Mouse (Mus musculus): ENCODE measurements around the gene Nedd4. TPM values are rescaled to one million over a fixed set of nuclear protein-coding genes. Genes with fewer than 3 reads are reported as not detected.

Nedd4 gene
- polyA plus RNA-seq, 1 experiment from 2014 or later: 690 TPM

DNA sequence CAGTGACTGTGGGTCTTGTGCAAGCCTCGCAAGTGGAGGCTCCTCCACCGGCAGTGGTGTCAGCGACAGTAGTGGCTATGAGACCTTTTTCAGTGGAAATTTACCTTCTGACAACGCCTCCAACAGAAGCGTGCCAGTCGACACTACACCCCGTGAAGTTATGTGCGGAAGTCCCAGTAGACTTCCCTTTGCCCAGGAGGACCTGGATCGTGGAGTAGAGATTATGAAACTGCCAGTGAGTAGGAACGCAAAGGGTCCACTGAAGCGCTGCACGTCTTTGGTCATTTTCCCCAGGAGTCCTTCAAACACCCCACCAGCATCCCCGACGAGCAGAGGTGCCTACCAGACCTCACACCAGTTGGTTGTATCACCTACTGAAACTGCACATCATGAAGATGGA is 31.7 kb downstream of the Nedd4 start:
- Histone ChIP-seq H3K9me3 (replicated peaks) (no peaks in the 10 kb centered on the region), H3K4me3 (no peak overlapping the region), H3K27ac (no peak overlapping the region), H3K4me1 (no peaks in the 10 kb centered on the region), H3K27me3 (ENCODE audit: low read depth, poor library complexity, severe bottlenecking) (no peaks in the 10 kb centered on the region), H3K36me3 (peaks cover 98% of the 10 kb centered on the region)
- 93% methylated on average over 14 of the region's 14 CpGs for WGBS
- no peak for DNase-seq (ENCODE audit: low spot score)

GRCm38 (mm10) chr9:72696508-72696907 is 34.4 kb downstream of the Nedd4 start:
- Histone ChIP-seq H3K36me3 (peaks cover 98% of the 10 kb centered on the region), H3K4me1 (no peaks in the 10 kb centered on the region), H3K4me3 (no peak overlapping the region), H3K9me3 (replicated peaks) (no peaks in the 10 kb centered on the region), H3K27ac (no peak overlapping the region), H3K27me3 (ENCODE audit: low read depth, poor library complexity, severe bottlenecking) (no peaks in the 10 kb centered on the region)
- 85% methylated on average over 3 of the region's 3 CpGs for WGBS
- DNase-seq (ENCODE audit: low spot score): no peak

- Histone ChIP-seq H3K4me1 (no peaks in the 10 kb centered on the region), H3K27me3 (ENCODE audit: low read depth, poor library complexity, severe bottlenecking) (no peaks in the 10 kb centered on the region), H3K9me3 (replicated peaks) (no peaks in the 10 kb centered on the region), H3K27ac (no peak overlapping the region), H3K4me3 (no peak overlapping the region), H3K36me3 (peaks cover 98% of the 10 kb centered on the region)
- 95% methylated on average over 4 of the region's 4 CpGs for WGBS
- DNase-seq (ENCODE audit: low spot score): no peak
Observed at GRCm38 (mm10) chr9:72697779-72698178, 35.6 kb downstream of the Nedd4 start.

- H3K9me3 ChIP-seq (replicated peaks): no peaks in the 10 kb centered on the region
- 69% methylated on average over 3 of the region's 3 CpGs for WGBS
- peaks cover 98% of the 10 kb centered on the region for H3K36me3 ChIP-seq
- H3K27ac ChIP-seq: no peak overlapping the region
- no peak for DNase-seq (ENCODE audit: low spot score)
- H3K4me3 ChIP-seq: no peak overlapping the region
- no peaks in the 10 kb centered on the region for H3K27me3 ChIP-seq (ENCODE audit: low read depth, poor library complexity, severe bottlenecking)
- no peaks in the 10 kb centered on the region for H3K4me1 ChIP-seq
Observed at GRCm38 (mm10) chr9:72699702-72700101, 37.6 kb downstream of the Nedd4 start.

DNA sequence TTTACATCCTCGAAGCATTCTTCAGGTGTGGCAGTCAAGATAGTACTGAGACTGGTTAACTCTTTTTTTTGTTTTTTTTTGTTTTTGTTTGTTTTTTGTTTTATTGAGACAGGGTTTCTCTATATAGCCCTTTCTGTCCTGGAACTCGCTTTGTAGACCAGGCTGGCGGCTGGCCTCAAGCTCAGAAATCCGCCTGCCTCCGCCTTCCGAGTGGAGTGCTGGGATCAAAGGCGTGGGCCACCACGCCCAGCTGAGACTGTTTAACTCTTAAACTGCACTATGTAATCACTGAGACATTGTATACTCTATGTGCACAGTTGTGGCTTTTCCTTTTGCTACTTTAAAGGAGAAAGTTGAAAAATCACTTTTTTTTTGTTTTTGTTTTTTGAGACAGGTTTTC is 39.3 kb downstream of the Nedd4 start:
- H3K9me3 ChIP-seq (replicated peaks): no peaks in the 10 kb centered on the region
- no peaks in the 10 kb centered on the region for H3K27me3 ChIP-seq (ENCODE audit: low read depth, poor library complexity, severe bottlenecking)
- H3K4me1 ChIP-seq: no peaks in the 10 kb centered on the region
- DNase-seq (ENCODE audit: low spot score): no peak
- no peak overlapping the region for H3K4me3 ChIP-seq
- H3K27ac ChIP-seq: no peak overlapping the region
- peaks cover 98% of the 10 kb centered on the region for H3K36me3 ChIP-seq
- WGBS: 71% methylated on average over 8 of the region's 8 CpGs

DNA sequence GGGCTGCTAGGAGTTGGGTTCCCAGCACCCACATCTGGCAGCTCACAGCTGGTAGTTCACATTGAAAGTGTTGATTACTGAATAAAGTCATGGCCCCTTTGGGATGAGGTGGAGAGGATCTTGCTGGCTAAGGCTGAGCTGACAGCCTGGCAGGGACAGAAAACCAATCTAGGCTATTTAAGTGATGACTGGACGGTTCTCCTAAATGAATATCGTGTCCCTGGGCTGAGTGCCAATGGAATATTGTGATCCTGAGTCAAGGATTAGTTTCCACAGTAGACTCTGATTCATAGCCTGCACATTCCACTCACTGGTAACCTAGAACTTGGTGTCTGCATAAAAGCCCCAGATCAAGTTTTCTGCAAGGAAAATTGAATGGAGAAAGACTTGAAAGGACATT is 39.9 kb downstream of the Nedd4 start:
- Histone ChIP-seq H3K27me3 (ENCODE audit: low read depth, poor library complexity, severe bottlenecking) (no peaks in the 10 kb centered on the region), H3K36me3 (peaks cover 98% of the 10 kb centered on the region), H3K27ac (no peak overlapping the region), H3K9me3 (replicated peaks) (no peaks in the 10 kb centered on the region), H3K4me3 (no peak overlapping the region), H3K4me1 (no peaks in the 10 kb centered on the region)
- WGBS: 94% methylated on average over 2 of the region's 2 CpGs
- no peak for DNase-seq (ENCODE audit: low spot score)

GRCm38 (mm10) chr9:72703142-72703541 is 41.0 kb downstream of the Nedd4 start:
- H3K4me1 ChIP-seq: no peaks in the 10 kb centered on the region
- no peak overlapping the region for H3K27ac ChIP-seq
- no peaks in the 10 kb centered on the region for H3K27me3 ChIP-seq (ENCODE audit: low read depth, poor library complexity, severe bottlenecking)
- 96% methylated on average over 4 of the region's 4 CpGs for WGBS
- H3K36me3 ChIP-seq: peaks cover 99% of the 10 kb centered on the region
- no peak overlapping the region for H3K4me3 ChIP-seq
- DNase-seq (ENCODE audit: low spot score): no peak
- no peaks in the 10 kb centered on the region for H3K9me3 ChIP-seq (replicated peaks)

DNA sequence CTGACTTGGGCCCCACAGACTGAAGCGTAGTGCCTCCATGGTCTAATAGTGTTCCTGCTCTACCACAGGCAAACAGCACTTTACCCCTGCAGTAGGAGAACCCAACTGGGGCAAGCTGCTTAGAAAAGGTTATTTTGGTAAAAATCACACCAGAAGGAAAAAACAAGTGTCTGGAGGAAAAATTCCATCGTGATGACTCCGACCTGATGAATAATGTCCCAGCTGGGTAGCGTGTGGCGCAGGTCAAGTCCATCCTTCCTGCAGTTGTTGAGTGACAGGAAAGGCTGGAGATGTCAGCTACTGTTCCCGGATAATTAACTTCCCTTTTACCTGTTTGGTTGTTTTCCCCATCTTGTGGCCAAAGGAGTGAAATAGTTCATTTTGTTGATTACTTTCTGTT is 41.6 kb downstream of the Nedd4 start:
- no peaks in the 10 kb centered on the region for H3K4me1 ChIP-seq
- no peak overlapping the region for H3K4me3 ChIP-seq
- no peaks in the 10 kb centered on the region for H3K27me3 ChIP-seq (ENCODE audit: low read depth, poor library complexity, severe bottlenecking)
- H3K9me3 ChIP-seq (replicated peaks): no peaks in the 10 kb centered on the region
- no peak for DNase-seq (ENCODE audit: low spot score)
- peaks cover 99% of the 10 kb centered on the region for H3K36me3 ChIP-seq
- no peak overlapping the region for H3K27ac ChIP-seq
- WGBS: 86% methylated on average over 6 of the region's 6 CpGs

DNA sequence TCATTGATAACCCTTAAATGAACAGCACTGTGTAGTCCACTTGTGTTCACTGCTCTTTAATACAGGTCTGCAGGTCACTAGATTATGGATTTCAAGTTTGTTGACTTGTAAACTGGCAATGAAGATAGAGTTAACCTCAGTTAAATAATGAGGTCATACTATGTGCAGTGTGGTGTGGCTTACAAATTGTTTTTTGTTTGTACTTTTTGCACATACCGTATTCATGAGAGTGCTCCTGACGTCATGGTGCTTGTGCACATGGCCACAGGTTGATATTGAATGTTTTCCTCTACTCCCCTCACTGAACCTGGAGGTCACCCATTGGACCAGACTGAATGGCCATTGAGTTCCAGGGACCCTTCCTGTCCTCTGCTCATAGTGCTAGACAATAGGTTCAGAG is 43.1 kb downstream of the Nedd4 start:
- Histone ChIP-seq H3K27me3 (ENCODE audit: low read depth, poor library complexity, severe bottlenecking) (no peaks in the 10 kb centered on the region), H3K4me1 (no peaks in the 10 kb centered on the region), H3K4me3 (no peak overlapping the region), H3K9me3 (replicated peaks) (no peaks in the 10 kb centered on the region), H3K27ac (no peak overlapping the region), H3K36me3 (peaks cover 99% of the 10 kb centered on the region)
- WGBS: 92% methylated on average over 2 of the region's 2 CpGs
- DNase-seq (ENCODE audit: low spot score): peak; percentile 11

- no peaks in the 10 kb centered on the region for H3K27me3 ChIP-seq (ENCODE audit: low read depth, poor library complexity, severe bottlenecking)
- H3K4me1 ChIP-seq: no peaks in the 10 kb centered on the region
- H3K4me3 ChIP-seq: no peak overlapping the region
- H3K27ac ChIP-seq: no peak overlapping the region
- 90% methylated on average over 2 of the region's 2 CpGs for WGBS
- peaks cover 99% of the 10 kb centered on the region for H3K36me3 ChIP-seq
- no peaks in the 10 kb centered on the region for H3K9me3 ChIP-seq (replicated peaks)
- DNase-seq (ENCODE audit: low spot score): no peak
Observed at GRCm38 (mm10) chr9:72707999-72708398, 45.9 kb downstream of the Nedd4 start.

DNA sequence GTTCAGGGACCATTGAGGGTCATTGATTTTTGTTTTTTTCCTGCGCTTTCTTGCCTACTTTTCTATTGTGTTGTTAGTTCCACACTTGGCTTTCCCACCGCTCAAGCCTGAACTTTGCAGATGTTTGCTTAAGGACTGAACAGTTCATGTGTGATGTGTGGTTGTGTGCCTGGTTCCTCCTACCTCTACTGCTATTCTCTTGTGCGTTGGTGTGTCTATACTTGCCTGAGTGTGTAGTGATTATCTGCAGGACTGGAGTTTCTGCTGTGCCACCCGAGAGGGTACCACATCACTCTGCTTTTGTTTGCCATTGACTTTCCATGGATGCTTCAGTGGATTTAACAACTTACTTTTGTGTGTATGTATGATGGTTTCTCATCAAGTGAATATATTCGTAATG is 46.5 kb downstream of the Nedd4 start:
- H3K27ac ChIP-seq: no peak overlapping the region
- no peaks in the 10 kb centered on the region for H3K27me3 ChIP-seq (ENCODE audit: low read depth, poor library complexity, severe bottlenecking)
- 94% methylated on average over 5 of the region's 5 CpGs for WGBS
- H3K4me3 ChIP-seq: no peak overlapping the region
- no peak for DNase-seq (ENCODE audit: low spot score)
- H3K9me3 ChIP-seq (replicated peaks): no peaks in the 10 kb centered on the region
- peaks cover 99% of the 10 kb centered on the region for H3K36me3 ChIP-seq
- H3K4me1 ChIP-seq: no peaks in the 10 kb centered on the region

- H3K4me3 ChIP-seq: no peak overlapping the region
- no peak overlapping the region for H3K27ac ChIP-seq
- H3K36me3 ChIP-seq: peaks cover 99% of the 10 kb centered on the region
- DNase-seq (ENCODE audit: low spot score): no peak
- no peaks in the 10 kb centered on the region for H3K4me1 ChIP-seq
- WGBS: 81% methylated on average over 5 of the region's 5 CpGs
- no peaks in the 10 kb centered on the region for H3K27me3 ChIP-seq (ENCODE audit: low read depth, poor library complexity, severe bottlenecking)
- H3K9me3 ChIP-seq (replicated peaks): no peaks in the 10 kb centered on the region
Observed at GRCm38 (mm10) chr9:72710060-72710459, 47.9 kb downstream of the Nedd4 start.

DNA sequence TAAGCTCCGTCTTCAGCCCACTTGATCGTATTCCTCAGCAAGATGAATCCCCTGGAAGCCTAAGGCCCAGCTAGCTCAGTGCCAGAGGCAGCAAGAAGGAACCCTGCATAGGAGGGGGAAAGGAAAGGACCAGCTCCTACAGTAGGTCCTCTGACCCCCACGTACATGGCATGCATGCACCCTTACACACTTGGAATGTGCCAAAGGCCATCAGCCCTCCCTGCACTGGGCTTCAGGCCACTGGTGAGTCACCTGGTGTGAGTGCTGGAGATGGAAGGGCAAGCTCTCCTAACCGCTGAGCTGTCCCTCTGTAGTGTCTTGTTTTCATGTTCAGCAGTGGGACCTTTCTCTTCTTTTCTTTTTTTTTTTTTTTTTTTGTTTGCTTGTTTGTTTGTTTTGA is 52.8 kb downstream of the Nedd4 start:
- Histone ChIP-seq H3K27ac (no peak overlapping the region), H3K9me3 (replicated peaks) (no peaks in the 10 kb centered on the region), H3K4me1 (no peaks in the 10 kb centered on the region), H3K27me3 (ENCODE audit: low read depth, poor library complexity, severe bottlenecking) (no peaks in the 10 kb centered on the region), H3K36me3 (peaks cover 100% of the 10 kb centered on the region), H3K4me3 (no peak overlapping the region)
- DNase-seq (ENCODE audit: low spot score): no peak
- WGBS: 95% methylated on average over 4 of the region's 4 CpGs

GRCm38 (mm10) chr9:72716200-72716599 is 54.1 kb downstream of the Nedd4 start:
- no peaks in the 10 kb centered on the region for H3K4me1 ChIP-seq
- no peak for DNase-seq (ENCODE audit: low spot score)
- H3K36me3 ChIP-seq: peaks cover 100% of the 10 kb centered on the region
- no peak overlapping the region for H3K4me3 ChIP-seq
- no peak overlapping the region for H3K27ac ChIP-seq
- WGBS: 92% methylated on average over 7 of the region's 7 CpGs
- H3K9me3 ChIP-seq (replicated peaks): no peaks in the 10 kb centered on the region
- H3K27me3 ChIP-seq (ENCODE audit: low read depth, poor library complexity, severe bottlenecking): no peaks in the 10 kb centered on the region

Measured in limb, embryonic 10.5 days (tissue).